Mouse (Mus musculus) ES-E14 (cell line): ENCODE measurements around the gene Gm16867.
"Not testable (repeated sequence)": the region's sequence is repeated elsewhere in the genome, so short reads cannot be mapped to it uniquely, and the experiment has no call there.

Experiments
- CHD2 ChIP-seq: IDR thresholded peaks from 2 replicates; pipeline ENCODE4 v1.6.1; 2014; ENCODE audit warnings: mild to moderate bottlenecking, low read depth, low read length, inconsistent platforms
- MAFK ChIP-seq: IDR thresholded peaks from 2 replicates; pipeline ENCODE4 v1.6.1; 2014; ENCODE audit warnings: mild to moderate bottlenecking, low read depth, low read length, inconsistent platforms; ENCODE audit not compliant: insufficient read depth

DNA sequence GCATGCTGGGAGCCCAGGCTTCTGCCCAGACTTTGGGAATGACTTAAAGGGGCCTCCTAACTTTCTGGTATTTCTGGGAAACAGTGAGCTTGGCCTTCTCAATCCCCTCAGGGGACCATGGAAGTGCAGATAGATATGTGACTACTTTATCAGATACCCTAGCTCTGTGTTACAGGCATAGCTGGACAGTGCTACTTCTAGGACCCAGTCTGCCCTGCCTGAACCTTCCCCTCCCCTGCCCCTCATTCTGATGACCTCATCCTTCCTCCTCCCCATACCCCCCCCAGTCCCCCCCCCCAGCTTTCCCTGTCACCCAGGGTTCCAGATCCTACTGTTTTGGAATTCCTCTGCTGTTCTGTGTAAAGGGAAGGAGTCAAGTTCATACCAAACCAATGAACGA lies 56.2 kb downstream of the Gm16867 start:
- TF ChIP-seq CHD2, MAFK: not testable (repeated sequence)
